Mouse (Mus musculus) forebrain, embryonic 16.5 days (tissue): ENCODE results near the gene Slc25a23. TPM values are rescaled to one million over a fixed set of nuclear protein-coding genes. Genes with fewer than 3 reads are reported as not detected.

ENCODE experiments used
- ATAC-seq: fragments of 200-750 bp; cut with Nextera tagmentation; 2 replicates; pipeline ENCODE4 v1.8.0; 2017; ENCODE audit warnings: mild to moderate bottlenecking, moderate library complexity
- H3K27ac ChIP-seq: fragments of 300-500 bp; sonication (generic); 2 replicates; pipeline ENCODE4 v1.5.1; 2014; ENCODE audit warnings: low read length, control low read depth
- H3K27me3 ChIP-seq: fragments of 300-500 bp; sonication (generic); replicated peaks from 2 replicates; pipeline ENCODE4 v1.6.1; 2014; ENCODE audit warnings: low read length; ENCODE audit not compliant: control insufficient read depth, insufficient read depth
- H3K36me3 ChIP-seq: fragments of 300-500 bp; sonication (generic); 2 replicates; pipeline ENCODE4 v1.6.1; 2014; ENCODE audit not compliant: control insufficient read depth, insufficient read depth
- H3K4me1 ChIP-seq: fragments of 300-500 bp; sonication (generic); replicated peaks from 2 replicates; pipeline ENCODE4 v1.6.1; 2014; ENCODE audit warnings: low read length; ENCODE audit not compliant: control insufficient read depth, insufficient read depth
- H3K4me2 ChIP-seq: fragments of 300-500 bp; sonication (generic); 2 replicates; pipeline ENCODE4 v1.6.1; 2014; ENCODE audit warnings: mild to moderate bottlenecking, low read length, control low read depth
- H3K4me3 ChIP-seq: fragments of 300-500 bp; sonication (generic); replicated peaks from 2 replicates; pipeline ENCODE4 v1.5.1; 2014; ENCODE audit warnings: mild to moderate bottlenecking, low read length, control low read depth
- H3K9ac ChIP-seq: fragments of 300-500 bp; sonication (generic); replicated peaks from 2 replicates; pipeline ENCODE4 v1.6.1; 2014; ENCODE audit warnings: low read depth, low read length, control low read depth
- H3K9me3 ChIP-seq: fragments of 300-500 bp; sonication (generic); 2 replicates; pipeline ENCODE4 v1.6.1; 2016; ENCODE audit warnings: low read length; ENCODE audit not compliant: control insufficient read depth
- WGBS: fragments of 180-500 bp; shearing (Covaris S2); extraction: QIAGEN DNeasy Blood & Tissue Kit; methylation state at CpG from one replicate; pipeline ENCODE4 v1.1.7; 2014; 5-methylcytosine and 5-hydroxymethylcytosine counted together
- polyA plus RNA-seq: library from polyadenylated mRNA; unstranded; fragments of >200 nt; fragmentation: Nextera tagmentation; extraction: Ambion mirVana; gene quantifications from 2 replicates; pipeline ENCODE4 v1.2.1, GENCODE M21; 2015

Gene Slc25a23
- polyA plus RNA-seq, 1 experiment from 2014 or later = 33.4 TPM

DNA sequence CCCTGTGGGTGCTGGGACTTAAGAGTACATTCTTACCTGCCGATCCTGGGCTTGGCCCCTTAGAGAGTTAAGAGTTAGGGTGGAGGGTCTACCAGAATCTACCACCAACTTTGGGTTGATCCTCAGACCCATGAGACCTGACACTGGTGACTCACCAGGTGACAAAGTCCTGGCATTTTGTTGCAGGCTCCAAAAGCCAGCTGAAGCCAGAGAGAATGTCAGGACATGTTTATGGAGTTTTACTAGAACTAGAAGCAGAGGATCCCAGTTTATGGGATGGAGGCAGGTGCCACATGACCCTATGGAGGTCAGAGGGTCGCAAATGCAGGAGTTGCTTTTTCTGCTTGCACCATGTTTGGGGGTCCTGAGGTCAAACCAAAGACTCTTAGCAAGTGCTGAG is 63.2 kb downstream of the Slc25a23 start:
- Histone ChIP-seq H3K9me3 (no peaks in the 10 kb centered on the region), H3K4me3 (no peak overlapping the region), H3K4me2 (no peak overlapping the region), H3K36me3 (peaks cover 25% of the 10 kb centered on the region), H3K4me1 (peaks cover 11% of the 10 kb centered on the region), H3K27ac (no peak overlapping the region), H3K9ac (no peak overlapping the region), H3K27me3 (no peaks in the 10 kb centered on the region)
- 81% methylated on average over 2 of the region's 2 CpGs for WGBS
- no peak for ATAC-seq

DNA sequence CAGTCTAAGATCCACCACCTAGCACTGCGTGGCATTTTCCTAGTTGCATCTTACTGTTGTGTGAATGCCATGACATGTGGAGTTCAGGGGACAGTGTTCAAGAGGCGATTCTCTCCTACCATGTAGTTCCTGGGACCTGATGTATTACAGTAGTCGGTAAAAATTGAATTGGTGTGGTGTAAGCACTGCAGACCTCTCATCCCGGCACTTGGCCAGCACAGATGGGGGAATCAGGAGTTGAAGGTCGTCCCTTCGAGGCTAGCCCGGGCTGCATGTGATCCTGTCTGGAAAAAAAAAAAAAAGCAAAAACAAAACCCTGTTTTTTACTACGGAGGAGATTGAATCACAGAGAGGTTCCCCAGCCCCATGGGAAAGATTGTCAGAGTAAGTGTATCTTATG is 64.6 kb downstream of the Slc25a23 start:
- H3K27me3 ChIP-seq = no peaks in the 10 kb centered on the region
- peaks cover 18% of the 10 kb centered on the region for H3K4me1 ChIP-seq
- no peak overlapping the region for H3K4me2 ChIP-seq
- no peak overlapping the region for H3K27ac ChIP-seq
- H3K36me3 ChIP-seq = peaks cover 25% of the 10 kb centered on the region
- WGBS = 92% methylated on average over 8 of the region's 8 CpGs
- no peak overlapping the region for H3K4me3 ChIP-seq
- no peak overlapping the region for H3K9ac ChIP-seq
- ATAC-seq = no peak
- H3K9me3 ChIP-seq = no peaks in the 10 kb centered on the region

Other genes with a start within 250 kb of the Slc25a23 start
- gene Rfx2, start 228.8 kb downstream of the Slc25a23 start, polyA plus RNA-seq = 3.7 and 4.2 TPM in 2 replicates
- gene Acsbg2, start 185.4 kb downstream of the Slc25a23 start, polyA plus RNA-seq = not detected in 2 replicates
- 0.50 and 0.65 TPM in 2 replicates for gene 1700061G19Rik, start 184.4 kb downstream of the Slc25a23 start, polyA plus RNA-seq
- 86.1 and 86.7 TPM in 2 replicates for gene Mllt1, start 124.4 kb downstream of the Slc25a23 start, polyA plus RNA-seq
- not detected in 2 replicates for gene Acer1, start 77.7 kb downstream of the Slc25a23 start, polyA plus RNA-seq
- gene Clpp, start 69.6 kb downstream of the Slc25a23 start, polyA plus RNA-seq = 153 and 178 TPM in 2 replicates
- gene Alkbh7, start 62.5 kb downstream of the Slc25a23 start, polyA plus RNA-seq = 40.1 and 45.8 TPM in 2 replicates
- gene Pspn, start 59.8 kb downstream of the Slc25a23 start, polyA plus RNA-seq = 0.60 and 1.0 TPM in 2 replicates
- 84.3 and 90.1 TPM in 2 replicates for gene Gtf2f1, start 48.6 kb downstream of the Slc25a23 start, polyA plus RNA-seq
- 0.47 and 0.83 TPM in 2 replicates for gene Gm17949, start 48.4 kb downstream of the Slc25a23 start, polyA plus RNA-seq
- gene Khsrp, start 28.3 kb downstream of the Slc25a23 start, polyA plus RNA-seq = 29.6 and 30.8 TPM in 2 replicates
- not detected in 2 replicates for gene Slc25a41, start 18.2 kb downstream of the Slc25a23 start, polyA plus RNA-seq
- gene Crb3, start 758 bp downstream of the Slc25a23 start, polyA plus RNA-seq = 1.5 and 2.1 TPM in 2 replicates
- 2.4 and 4.2 TPM in 2 replicates for gene Dennd1c, start 18.7 kb upstream of the Slc25a23 start, polyA plus RNA-seq
- 285 and 318 TPM in 2 replicates for gene Tubb4a, start 27.9 kb upstream of the Slc25a23 start, polyA plus RNA-seq
- 9.8 and 10.1 TPM in 2 replicates for gene Tnfsf9, start 45.5 kb upstream of the Slc25a23 start, polyA plus RNA-seq
- 0.30 TPM in 1 of 2 replicates, not detected in the other for gene Cd70, start 89.9 kb upstream of the Slc25a23 start, polyA plus RNA-seq
- not detected in 2 replicates for gene Tnfsf14, start 134.3 kb upstream of the Slc25a23 start, polyA plus RNA-seq
- 0.65 and 1.2 TPM in 2 replicates for gene C3, start 168.3 kb upstream of the Slc25a23 start, polyA plus RNA-seq
- 18.2 and 18.3 TPM in 2 replicates for gene Gpr108, start 188.6 kb upstream of the Slc25a23 start, polyA plus RNA-seq
- 12.0 and 14.2 TPM in 2 replicates for gene Trip10, start 189.6 kb upstream of the Slc25a23 start, polyA plus RNA-seq
- gene Vav1, start 219.2 kb upstream of the Slc25a23 start, polyA plus RNA-seq = 1.1 and 1.3 TPM in 2 replicates